Mouse (Mus musculus) liver, embryonic 14.5 days (tissue): ENCODE measurements around the gene Bicd2. TPM values are rescaled to one million over a fixed set of nuclear protein-coding genes. Genes with fewer than 3 reads are reported as not detected.
A peak's percentile ranks its signal among the peaks of the same experiment; 100 is the strongest.

Source experiments
- ATAC-seq: fragments of 200-750 bp; cut with Nextera tagmentation; 2 replicates; pipeline ENCODE4 v1.8.0; 2017; ENCODE audit warnings: moderate number of reproducible peaks, mild to moderate bottlenecking, moderate library complexity; ENCODE audit not compliant: insufficient read depth
- DNase-seq, 3 experiments: peaks; one replicate each; pipeline ENCODE4 v3.0.0-alpha.2; 2012 to 2013; ENCODE audit warnings: low read depth in 3 of 3, low spot score in 3 of 3
- H3K27ac ChIP-seq: fragments of 300-500 bp; sonication (generic); 2 replicates; pipeline ENCODE4 v1.5.1; 2014; ENCODE audit warnings: moderate library complexity, mild to moderate bottlenecking, control low read depth, inconsistent platforms
- H3K27me3 ChIP-seq: fragments of 300-500 bp; sonication (generic); 2 replicates; pipeline ENCODE4 v1.6.1; 2014; ENCODE audit warnings: mild to moderate bottlenecking, low read length, moderate library complexity; ENCODE audit not compliant: control insufficient read depth, insufficient read depth
- H3K36me3 ChIP-seq: fragments of 300-500 bp; sonication (generic); replicated peaks from 2 replicates; pipeline ENCODE4 v1.6.1; 2014; ENCODE audit warnings: low read depth; ENCODE audit not compliant: control insufficient read depth, insufficient read depth
- H3K4me1 ChIP-seq, 2 experiments: fragments of 200-500 bp in 1 of 2; fragments of 300-500 bp in 1 of 2; sonication (generic) in 1 of 2; replicated peaks; 2 replicates each; pipeline ENCODE4 v1.6.1; 2012 to 2014; ENCODE audit warnings: antibody characterized with exemption in 1 of 2, inconsistent platforms in 1 of 2, low read length in 1 of 2; ENCODE audit not compliant: control insufficient read depth in 2 of 2, insufficient read depth in 2 of 2
- H3K4me2 ChIP-seq: fragments of 300-500 bp; sonication (generic); 2 replicates; pipeline ENCODE4 v1.6.1; 2014; ENCODE audit warnings: low read depth, mild to moderate bottlenecking, control low read depth, moderate library complexity
- H3K4me3 ChIP-seq, 2 experiments: fragments of 200-500 bp in 1 of 2; fragments of 300-500 bp in 1 of 2; sonication (generic) in 1 of 2; 2 replicates each; pipeline ENCODE4 v1.5.1; 2012 to 2014; ENCODE audit warnings: low read depth in 2 of 2, low read length in 2 of 2, mild to moderate bottlenecking in 2 of 2, control low read depth in 1 of 2, inconsistent platforms in 1 of 2, moderate library complexity in 1 of 2; ENCODE audit not compliant: insufficient read depth in 1 of 2
- H3K9ac ChIP-seq: fragments of 300-500 bp; sonication (generic); replicated peaks from 2 replicates; pipeline ENCODE4 v1.6.1; 2014; ENCODE audit warnings: mild to moderate bottlenecking, control low read depth, moderate library complexity
- H3K9me3 ChIP-seq: fragments of 300-500 bp; sonication (generic); 2 replicates; pipeline ENCODE4 v1.6.1; 2016; ENCODE audit warnings: low read length, mixed read lengths; ENCODE audit not compliant: control insufficient read depth
- CTCF ChIP-seq: IDR thresholded peaks from 2 replicates; pipeline ENCODE4 v1.5.1; 2016; ENCODE audit warnings: antibody characterized with exemption, low read depth, control low read depth
- EP300 ChIP-seq: IDR thresholded peaks from 2 replicates; pipeline ENCODE4 v1.6.1; 2016; ENCODE audit warnings: antibody characterized with exemption, low read depth
- WGBS: fragments of 180-500 bp; shearing (Covaris S2); extraction: QIAGEN DNeasy Blood & Tissue Kit; methylation state at CpG from one replicate; pipeline ENCODE4 v1.1.7; 2014; ENCODE audit not compliant: insufficient replicate concordance; 5-methylcytosine and 5-hydroxymethylcytosine counted together
- polyA plus RNA-seq, 2 experiments: library from polyadenylated mRNA; depleted of rRNA in 1 of 2; stranded (reverse) in 1 of 2; unstranded in 1 of 2; fragments of >200 nt; fragmentation: Nextera tagmentation in 1 of 2; extraction: Ambion mirVana in 1 of 2; gene quantifications; 2 replicates each; pipeline versions ENCODE4 v1.2.1 to v1.2.3; 2012 to 2014

Gene Bicd2
- polyA plus RNA-seq, 2 experiments = 5.9 to 6.4 TPM

DNA sequence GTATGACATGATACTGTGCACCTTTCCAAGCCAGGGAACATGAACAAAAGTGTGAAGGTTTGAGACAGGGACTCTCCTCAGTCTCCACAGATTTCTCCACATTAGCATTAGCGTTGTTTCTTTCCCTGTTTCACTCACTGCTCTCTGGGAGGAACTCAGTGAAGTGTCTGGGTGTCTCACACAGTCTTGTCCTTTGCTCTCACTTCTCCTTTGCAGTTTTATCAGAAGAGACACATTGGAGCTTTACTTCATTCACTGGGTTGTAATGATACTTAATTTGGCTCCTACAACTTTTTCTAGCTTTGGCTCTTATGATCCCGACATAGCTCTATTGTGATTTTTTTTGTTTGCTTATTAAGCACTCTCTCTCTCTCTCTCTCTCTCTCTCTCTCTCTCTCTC lies 7.1 kb downstream of the Bicd2 start:
- H3K9me3 ChIP-seq = no peaks in the 10 kb centered on the region
- H3K4me2 ChIP-seq = no peak overlapping the region
- no peaks in the 10 kb centered on the region for H3K27me3 ChIP-seq
- TF ChIP-seq CTCF = no peak
- no peak for TF ChIP-seq EP300
- H3K4me1 ChIP-seq = peaks cover 38 to 46% of the 10 kb centered on the region in 2 experiments
- H3K27ac ChIP-seq = no peak overlapping the region
- DNase-seq (no peak), ATAC-seq (no peak)
- no peak overlapping the region for H3K4me3 ChIP-seq
- H3K9ac ChIP-seq = no peak overlapping the region; the same call in 1 of the 2 replicates
- no peaks in the 10 kb centered on the region; the same call in 1 of the 2 replicates for H3K36me3 ChIP-seq
- WGBS = 35% methylated on average over 2 of the region's 2 CpGs

DNA sequence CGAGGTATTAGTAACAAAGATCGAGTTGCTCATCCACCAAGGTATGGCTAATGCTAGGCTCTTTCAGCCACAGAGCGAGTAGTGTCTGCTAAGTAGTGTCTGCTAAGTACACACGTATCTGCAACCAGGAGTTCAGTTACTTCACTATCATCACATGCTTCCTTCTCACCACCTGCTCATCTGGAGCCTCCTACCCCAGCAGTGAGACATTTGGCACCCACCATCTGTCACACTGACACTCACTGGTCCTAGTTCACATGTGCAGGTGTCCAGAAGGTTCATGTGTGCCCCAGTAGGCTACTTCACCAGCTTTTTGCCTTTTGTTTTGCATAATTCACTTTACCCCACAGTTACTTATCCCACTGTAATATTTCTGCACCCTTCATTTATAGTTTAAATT lies 8.0 kb downstream of the Bicd2 start:
- WGBS = 58% methylated on average over 4 of the region's 4 CpGs
- H3K9ac ChIP-seq = no peak overlapping the region
- H3K4me2 ChIP-seq = no peak overlapping the region
- no peak for ATAC-seq
- TF ChIP-seq EP300 = no peak
- no peak for TF ChIP-seq CTCF
- no peaks in the 10 kb centered on the region for H3K27me3 ChIP-seq
- H3K9me3 ChIP-seq = no peaks in the 10 kb centered on the region
- H3K4me3 ChIP-seq = no peak overlapping the region
- DNase-seq = no peak
- no peak overlapping the region for H3K27ac ChIP-seq
- peaks cover 30 to 42% of the 10 kb centered on the region in 2 experiments for H3K4me1 ChIP-seq
- no peaks in the 10 kb centered on the region; the same call in 1 of the 2 replicates for H3K36me3 ChIP-seq

DNA sequence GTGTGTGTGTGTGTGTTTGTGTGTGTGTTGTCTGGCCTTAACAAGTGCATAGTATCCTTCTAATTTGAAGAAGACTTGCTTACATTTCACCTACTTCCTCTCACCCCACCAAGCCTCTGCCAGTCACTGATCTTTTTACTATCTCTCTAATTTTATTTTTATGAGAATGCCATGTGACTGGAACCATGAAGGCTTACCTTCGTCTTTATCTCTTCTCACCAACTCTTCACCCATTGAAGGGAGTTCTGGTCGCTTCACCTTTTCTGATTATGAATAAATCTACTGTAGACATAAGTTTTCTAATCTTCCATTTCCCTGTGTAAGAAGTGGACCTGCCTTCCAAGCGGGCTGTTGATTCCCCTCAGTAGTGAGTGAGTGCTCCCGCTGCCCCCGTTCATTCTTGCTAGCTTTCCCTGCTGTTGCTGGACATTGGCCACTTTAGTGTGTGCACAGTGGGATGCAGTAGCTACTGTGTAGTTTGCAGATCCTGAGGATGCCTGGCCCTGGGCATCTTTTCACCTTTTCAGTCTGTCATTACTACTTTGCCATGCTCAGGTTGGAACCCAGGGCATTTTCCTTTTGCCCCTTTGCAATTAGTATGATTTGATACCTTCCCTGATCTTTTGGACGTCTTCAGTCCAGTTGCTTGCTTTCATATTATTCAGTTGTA lies 8.6 kb downstream of the Bicd2 start:
- no peak overlapping the region; the same call in 1 of the 2 replicates for H3K9ac ChIP-seq
- H3K4me3 ChIP-seq = no peak overlapping the region
- no peaks in the 10 kb centered on the region for H3K9me3 ChIP-seq
- peak; percentile 27; the same call in 1 of the 2 replicates for ATAC-seq
- TF ChIP-seq CTCF (no peak), EP300 (peak; percentile 16; the same call in 1 of the 2 replicates)
- no peak overlapping the region for H3K27ac ChIP-seq
- H3K4me2 ChIP-seq = no peak overlapping the region
- no peaks in the 10 kb centered on the region for H3K27me3 ChIP-seq
- no peaks in the 10 kb centered on the region; the same call in 1 of the 2 replicates for H3K36me3 ChIP-seq
- H3K4me1 ChIP-seq = peaks cover 28 to 36% of the 10 kb centered on the region in 2 experiments
- 43% methylated on average over 6 of the region's 6 CpGs for WGBS
- DNase-seq = no peak

DNA sequence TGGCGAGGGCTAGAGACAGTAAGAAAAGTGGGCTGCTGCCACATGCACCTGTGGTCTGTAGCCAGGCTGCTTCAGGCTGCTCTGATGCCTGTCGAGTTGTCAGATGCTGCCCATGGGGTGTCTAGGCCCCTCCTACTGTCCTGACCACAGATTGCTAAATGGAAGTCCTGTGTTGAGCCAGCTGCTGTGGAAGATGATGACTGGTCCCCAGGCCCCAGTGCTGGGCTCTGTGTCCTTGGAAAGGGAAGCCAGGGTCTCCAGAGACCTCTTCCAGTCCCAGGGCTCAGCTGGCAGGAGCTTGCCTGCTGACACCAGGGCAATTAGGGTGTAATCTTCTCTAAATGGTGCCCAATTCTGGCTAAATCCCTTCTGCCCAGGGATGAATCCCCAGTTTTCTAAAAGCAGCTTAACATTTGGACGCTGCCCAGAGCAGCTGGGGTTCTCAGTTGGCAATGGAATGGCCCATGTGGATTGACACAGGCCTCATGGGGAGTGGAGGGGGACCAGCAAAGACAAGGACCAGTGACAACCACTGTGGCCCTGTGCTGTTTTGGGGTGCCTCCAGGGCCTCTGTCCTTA lies 11.3 kb downstream of the Bicd2 start:
- H3K27ac ChIP-seq = no peak overlapping the region
- no peak for TF ChIP-seq EP300
- TF ChIP-seq CTCF = no peak
- no peak for DNase-seq
- no peak overlapping the region for H3K4me2 ChIP-seq
- no peak for ATAC-seq
- 36% methylated on average over 3 of the region's 3 CpGs for WGBS
- H3K36me3 ChIP-seq = no peaks in the 10 kb centered on the region
- no peak overlapping the region for H3K4me3 ChIP-seq
- no peaks in the 10 kb centered on the region for H3K9me3 ChIP-seq
- no peak overlapping the region for H3K9ac ChIP-seq
- H3K27me3 ChIP-seq = no peaks in the 10 kb centered on the region
- H3K4me1 ChIP-seq = peaks cover 14 to 26% of the 10 kb centered on the region in 2 experiments

DNA sequence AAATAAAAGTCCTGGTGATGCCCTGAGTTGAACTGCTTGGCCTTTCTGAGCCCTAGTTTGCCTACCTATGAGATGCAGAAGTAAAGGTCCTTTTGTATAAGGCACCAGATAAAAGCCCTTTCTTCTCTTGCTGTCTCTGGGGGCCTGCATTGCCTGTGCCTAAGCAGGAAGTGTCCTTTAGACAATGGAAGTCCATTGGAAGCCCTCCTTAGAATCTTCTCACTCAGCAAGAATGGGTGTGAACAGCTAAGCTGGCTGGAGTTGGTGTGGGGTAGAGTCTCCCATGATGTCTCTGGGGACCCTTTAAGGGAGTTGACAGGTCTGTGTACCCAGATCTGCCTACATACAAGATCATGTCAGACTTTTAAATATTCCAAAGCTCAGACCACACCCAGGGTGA lies 12.0 kb downstream of the Bicd2 start:
- H3K9ac ChIP-seq = no peak overlapping the region
- ATAC-seq (no peak), DNase-seq (no peak)
- no peaks in the 10 kb centered on the region for H3K27me3 ChIP-seq
- no peak overlapping the region for H3K4me2 ChIP-seq
- H3K4me1 ChIP-seq = peaks cover 17 to 26% of the 10 kb centered on the region in 2 experiments
- H3K36me3 ChIP-seq = no peaks in the 10 kb centered on the region
- TF ChIP-seq CTCF (no peak), EP300 (no peak)
- no peak overlapping the region for H3K4me3 ChIP-seq
- H3K9me3 ChIP-seq = no peaks in the 10 kb centered on the region
- no peak overlapping the region for H3K27ac ChIP-seq
